In genomic region chr1:63445656-63446046, GRCm38 (mm10) we compare ENCODE assay signal across 8 mouse cellular contexts. TPM values are rescaled to one million over a fixed set of nuclear protein-coding genes. Genes with fewer than 3 reads are reported as not detected.
DNase-seq lines count a peak whose midpoint lies in the region; ATAC-seq lines count a peak whose summit lies in the region.

TSS of gene Adam23 (plus strand) at chr1:63445891.

- peaks cover 29% of the 10 kb centered on the region for H3K27me3 ChIP-seq in embryonic facial prominence, embryonic 13.5 days
- peaks cover 27% of the 10 kb centered on the region for H3K27me3 ChIP-seq in heart, embryonic 16.5 days (ENCODE audit: control insufficient read depth, insufficient read depth, low read length)
- 0 out of 2 replicates have a peak, but pooled peaks cover 3% of the 10 kb centered on the region for H3K27me3 ChIP-seq in midbrain, embryonic 12.5 days
- H3K27me3 ChIP-seq in stomach, embryonic 16.5 days (ENCODE audit: control insufficient read depth, insufficient read depth, low read length), result peaks cover 18% of the 10 kb centered on the region

- H3K9ac ChIP-seq in embryonic facial prominence, embryonic 13.5 days, result peak within 1 kb of the TSS; percentile 79
- peak within 1 kb of the TSS; percentile 71 for H3K9ac ChIP-seq in heart, embryonic 16.5 days (ENCODE audit: low read length)
- H3K9ac ChIP-seq in midbrain, embryonic 12.5 days (replicated peaks), result peak within 1 kb of the TSS; percentile 91
- H3K9ac ChIP-seq in stomach, embryonic 16.5 days (ENCODE audit: low read length), result peak within 1 kb of the TSS; percentile 67

- no peak for ATAC-seq in embryonic facial prominence, embryonic 13.5 days (ENCODE audit: insufficient number of reproducible peaks, insufficient read depth, low FRiP score, low TSS enrichment, low read depth)
- 0 out of 2 replicates have a peak, but pooled peaks have one; percentile 32 for ATAC-seq in heart, embryonic 16.5 days (replicated peaks; ENCODE audit: extremely low read depth, insufficient read depth, low FRiP score)
- ATAC-seq in midbrain, embryonic 12.5 days (ENCODE audit: low FRiP score, low read depth), result peak; percentile 87
- peak; percentile 58 for ATAC-seq in stomach, embryonic 16.5 days (ENCODE audit: insufficient read depth, low FRiP score)

- peak within 1 kb of the TSS; percentile 73 for H3K4me3 ChIP-seq in embryonic facial prominence, embryonic 13.5 days
- peak within 1 kb of the TSS; percentile 69 for H3K4me3 ChIP-seq in heart, embryonic 16.5 days (ENCODE audit: low read length)
- H3K4me3 ChIP-seq in midbrain, embryonic 12.5 days, result peak within 1 kb of the TSS; percentile 72
- peak within 1 kb of the TSS; percentile 65 for H3K4me3 ChIP-seq in stomach, embryonic 16.5 days (replicated peaks; ENCODE audit: low read length)

- no peaks in the 10 kb centered on the region for H3K36me3 ChIP-seq in embryonic facial prominence, embryonic 13.5 days
- no peaks in the 10 kb centered on the region for H3K36me3 ChIP-seq in heart, embryonic 16.5 days (ENCODE audit: control insufficient read depth, insufficient read depth)
- no peaks in the 10 kb centered on the region for H3K36me3 ChIP-seq in midbrain, embryonic 12.5 days
- no peaks in the 10 kb centered on the region for H3K36me3 ChIP-seq in stomach, embryonic 16.5 days (ENCODE audit: control insufficient read depth, insufficient read depth, low read length)

- DNase-seq in Muller cell, postnatal 12 days (ENCODE audit: inconsistent ontology term), result peak; percentile 72
- peak; percentile 47 for DNase-seq in adrenal gland, postnatal 14 days
- peak; percentile 79 to 89 for DNase-seq in left cerebral cortex, adult 18-20 months (ENCODE audit: low spot score in 2 of 2)
- no peak for DNase-seq in c-Kit-positive CD71-positive TER-119-positive erythroid progenitor cells, embryonic 14.5 days (ENCODE audit: low spot score)

- peaks cover 8% of the 10 kb centered on the region; the same call in 1 of the 2 replicates for H3K4me1 ChIP-seq in embryonic facial prominence, embryonic 13.5 days
- no peaks in the 10 kb centered on the region; the same call in 1 of the 2 replicates for H3K4me1 ChIP-seq in heart, embryonic 16.5 days (ENCODE audit: control insufficient read depth, insufficient read depth, low read length)
- peaks cover 9% of the 10 kb centered on the region for H3K4me1 ChIP-seq in midbrain, embryonic 12.5 days
- H3K4me1 ChIP-seq in stomach, embryonic 16.5 days (ENCODE audit: control insufficient read depth, insufficient read depth, low read length), result no peaks in the 10 kb centered on the region

- no peak within 1 kb of the TSS for H3K27ac ChIP-seq in embryonic facial prominence, embryonic 13.5 days
- no peak within 1 kb of the TSS for H3K27ac ChIP-seq in heart, embryonic 16.5 days (ENCODE audit: low read length)
- peak within 1 kb of the TSS; percentile 69 for H3K27ac ChIP-seq in midbrain, embryonic 12.5 days (replicated peaks)
- H3K27ac ChIP-seq in stomach, embryonic 16.5 days (ENCODE audit: low read length), result no peak within 1 kb of the TSS

- no peaks in the 10 kb centered on the region for H3K9me3 ChIP-seq in embryonic facial prominence, embryonic 13.5 days
- no peaks in the 10 kb centered on the region for H3K9me3 ChIP-seq in heart, embryonic 16.5 days (replicated peaks; ENCODE audit: control insufficient read depth, low read length)
- no peaks in the 10 kb centered on the region for H3K9me3 ChIP-seq in midbrain, embryonic 12.5 days
- H3K9me3 ChIP-seq in stomach, embryonic 16.5 days (replicated peaks; ENCODE audit: control insufficient read depth, low read length), result no peaks in the 10 kb centered on the region

- peak within 1 kb of the TSS; percentile 99 for H3K4me2 ChIP-seq in embryonic facial prominence, embryonic 13.5 days
- H3K4me2 ChIP-seq in heart, embryonic 16.5 days (ENCODE audit: low read depth, low read length), result peak within 1 kb of the TSS; percentile 98
- peak within 1 kb of the TSS; percentile 95 for H3K4me2 ChIP-seq in midbrain, embryonic 12.5 days (replicated peaks)
- H3K4me2 ChIP-seq in stomach, embryonic 16.5 days (ENCODE audit: low read depth, low read length), result peak within 1 kb of the TSS; percentile 87

- WGBS in embryonic facial prominence, embryonic 13.5 days, result 1% methylated on average over 40 of the region's 41 CpGs
- 1% methylated on average over 37 of the region's 41 CpGs for WGBS in heart, embryonic 16.5 days
- WGBS in midbrain, embryonic 12.5 days, result under 1% methylated on average over 36 of the region's 41 CpGs
- WGBS in stomach, embryonic 16.5 days, result under 1% methylated on average over 37 of the region's 41 CpGs

RNA-seq across cellular contexts. Expression of gene Adam23, which starts in this region (rescaled TPM):
- total RNA-seq in adrenal gland, postnatal 14 days (2021), result 11.5 and 13.4 TPM in 2 replicates
- 3.9 and 4.3 TPM in 2 replicates for polyA plus RNA-seq in embryonic facial prominence, embryonic 13.5 days (2015; fragmentation: Nextera tagmentation; extraction: Ambion mirVana)
- 1.4 and 1.5 TPM in 2 replicates for polyA plus RNA-seq in heart, embryonic 16.5 days (2015; fragmentation: Nextera tagmentation; extraction: Ambion mirVana)
- 100 to 1,000 TPM; 135 to 146 TPM for total RNA-seq in left cerebral cortex, adult 18-20 months (2021)
- polyA plus RNA-seq in midbrain, embryonic 12.5 days (2016; fragmentation: Nextera tagmentation; extraction: Ambion mirVana), result 10.2 and 13.9 TPM in 2 replicates
- 2.0 TPM in 2 replicates for polyA plus RNA-seq in stomach, embryonic 16.5 days (2015; fragmentation: Nextera tagmentation; extraction: Ambion mirVana)
